Mouse (Mus musculus): ENCODE measurements at regions not wholly inside any gene's neighbourhood (a gene's known extent, or its start where the extent isn't known, plus 50 kb on each side); places are given as distances from the start of the nearest gene placed in this dataset.

DNA sequence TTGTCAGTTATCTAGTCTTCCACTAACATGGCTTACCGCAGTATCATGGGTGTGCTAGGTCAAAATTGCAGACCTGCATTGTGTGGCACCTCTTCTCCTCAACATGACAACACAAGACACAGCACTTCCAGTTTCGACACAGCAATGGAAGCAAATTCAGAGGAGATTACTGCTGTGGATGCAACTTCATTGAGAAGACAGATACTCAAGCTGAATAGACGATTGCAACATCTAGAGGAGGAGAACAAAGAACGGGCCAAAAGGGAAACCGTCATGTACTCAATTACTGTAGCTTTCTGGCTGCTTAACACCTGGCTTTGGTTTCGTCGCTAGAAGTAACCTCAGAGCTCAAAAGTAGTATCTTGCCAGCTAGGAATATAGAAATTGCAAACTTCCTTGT, 368.4 kb downstream of the Tex13c3 start:
- WGBS: 85% methylated on average over 7 of the region's 7 CpGs

DNA sequence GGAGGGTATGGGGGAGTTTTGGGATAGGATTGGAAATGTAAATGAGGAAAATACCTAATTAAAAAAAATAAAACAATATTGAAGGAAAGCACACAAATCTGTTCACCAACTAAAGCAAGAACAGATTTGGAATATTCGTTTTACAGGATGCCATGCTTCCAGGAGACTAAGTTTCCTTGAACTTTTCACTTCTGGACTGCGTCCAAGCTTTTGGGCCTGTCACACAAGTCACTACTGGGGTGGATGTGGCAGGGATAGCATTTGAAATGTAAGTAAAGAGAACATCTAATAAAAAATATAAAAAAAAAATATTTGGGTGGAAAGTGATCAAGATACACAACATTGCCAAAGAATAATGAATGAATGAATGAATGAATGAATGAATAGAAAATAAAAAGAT, 378.2 kb downstream of the Tex13c3 start:
- Histone ChIP-seq H3K27ac (ENCODE audit: insufficient read depth, low read length) (no peak overlapping the region), H3K4me1 (ENCODE audit: control insufficient read depth, insufficient read depth, low read length) (no peaks in the 10 kb centered on the region), H3K4me3 (replicated peaks; ENCODE audit: insufficient read depth, low read depth, low read length) (no peak overlapping the region), H3K27me3 (ENCODE audit: control insufficient read depth, insufficient read depth, low read length) (no peaks in the 10 kb centered on the region)
- DNase-seq: no peak
- TF ChIP-seq CTCF (IDR thresholded peaks at IDR 0.05; ENCODE audit: borderline replicate concordance, insufficient read depth, low read depth, low read length): no peak
- TF ChIP-seq POLR2A (IDR thresholded peaks at IDR 0.05; ENCODE audit: borderline replicate concordance, insufficient read depth, low read length): no peak
- WGBS: 53% methylated on average over 2 of the region's 2 CpGs

More for the DNA sequence above, 368.4 kb downstream of the Tex13c3 start:
- no peak for TF ChIP-seq CTCF (IDR thresholded peaks at IDR 0.05; ENCODE audit: borderline replicate concordance, insufficient read depth, low read depth, low read length)
- DNase-seq: no peak
- H3K27ac ChIP-seq (ENCODE audit: insufficient read depth, low read length): no peak overlapping the region
- H3K27me3 ChIP-seq (ENCODE audit: control insufficient read depth, insufficient read depth, low read length): no peaks in the 10 kb centered on the region
- no peak overlapping the region for H3K4me3 ChIP-seq (replicated peaks; ENCODE audit: insufficient read depth, low read depth, low read length)
- H3K4me1 ChIP-seq (ENCODE audit: control insufficient read depth, insufficient read depth, low read length): no peaks in the 10 kb centered on the region

DNA sequence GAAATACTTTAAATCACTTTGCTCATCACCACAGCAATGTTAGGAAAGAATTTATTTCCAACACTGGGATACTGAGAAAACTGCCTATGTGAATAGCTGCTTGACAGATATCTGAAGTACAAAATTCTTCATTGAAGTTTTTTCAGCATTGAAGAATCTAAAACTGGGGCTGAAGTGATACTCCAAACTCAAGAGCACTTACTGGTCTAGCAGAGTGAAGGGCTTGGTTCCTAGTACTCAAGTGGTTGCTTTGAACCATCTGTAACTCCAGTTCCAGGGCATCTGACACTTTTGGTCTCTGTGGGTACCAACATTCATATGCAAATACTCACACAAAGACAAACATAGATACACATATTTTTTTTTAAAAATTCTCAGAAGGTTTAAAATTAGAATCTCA, 385.2 kb downstream of the Tex13c3 start:
- H3K27me3 ChIP-seq (ENCODE audit: control insufficient read depth, insufficient read depth, low read length): no peaks in the 10 kb centered on the region
- no peak overlapping the region for H3K4me3 ChIP-seq (replicated peaks; ENCODE audit: insufficient read depth, low read depth, low read length)
- no peak for TF ChIP-seq CTCF (IDR thresholded peaks at IDR 0.05; ENCODE audit: borderline replicate concordance, insufficient read depth, low read depth, low read length)
- no peak for TF ChIP-seq POLR2A (IDR thresholded peaks at IDR 0.05; ENCODE audit: borderline replicate concordance, insufficient read depth, low read length)
- H3K4me1 ChIP-seq (ENCODE audit: control insufficient read depth, insufficient read depth, low read length): no peaks in the 10 kb centered on the region
- no peak for DNase-seq
- H3K27ac ChIP-seq (ENCODE audit: insufficient read depth, low read length): no peak overlapping the region

DNA sequence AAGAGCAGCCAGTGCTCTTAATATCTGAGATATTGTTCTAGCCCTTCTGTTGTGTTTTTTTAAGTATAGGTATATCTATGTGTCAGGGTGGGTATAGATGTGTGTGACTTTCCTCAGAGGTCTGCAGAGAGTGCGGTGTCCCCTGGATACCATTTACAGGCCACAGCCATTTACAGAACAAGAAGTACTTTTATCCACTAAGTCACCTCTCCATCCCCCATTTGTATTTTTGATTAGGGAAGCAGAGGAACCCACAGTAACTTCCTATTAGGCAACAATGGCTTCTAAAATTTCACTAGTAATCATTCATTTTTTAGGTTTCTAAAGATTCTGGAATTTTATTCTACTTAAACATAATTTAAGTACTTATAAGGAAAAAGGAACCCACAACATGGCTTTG, 396.7 kb downstream of the Tex13c3 start:
- Histone ChIP-seq H3K4me1 (ENCODE audit: control insufficient read depth, insufficient read depth, low read length) (no peaks in the 10 kb centered on the region), H3K4me3 (replicated peaks; ENCODE audit: insufficient read depth, low read depth, low read length) (no peak overlapping the region), H3K27ac (ENCODE audit: insufficient read depth, low read length) (no peak overlapping the region), H3K27me3 (ENCODE audit: control insufficient read depth, insufficient read depth, low read length) (no peaks in the 10 kb centered on the region)
- TF ChIP-seq CTCF (IDR thresholded peaks at IDR 0.05; ENCODE audit: borderline replicate concordance, insufficient read depth, low read depth, low read length) (no peak), POLR2A (IDR thresholded peaks at IDR 0.05; ENCODE audit: borderline replicate concordance, insufficient read depth, low read length) (no peak)
- DNase-seq: no peak
- 100% methylated on average over 1 of the region's 1 CpGs for WGBS

DNA sequence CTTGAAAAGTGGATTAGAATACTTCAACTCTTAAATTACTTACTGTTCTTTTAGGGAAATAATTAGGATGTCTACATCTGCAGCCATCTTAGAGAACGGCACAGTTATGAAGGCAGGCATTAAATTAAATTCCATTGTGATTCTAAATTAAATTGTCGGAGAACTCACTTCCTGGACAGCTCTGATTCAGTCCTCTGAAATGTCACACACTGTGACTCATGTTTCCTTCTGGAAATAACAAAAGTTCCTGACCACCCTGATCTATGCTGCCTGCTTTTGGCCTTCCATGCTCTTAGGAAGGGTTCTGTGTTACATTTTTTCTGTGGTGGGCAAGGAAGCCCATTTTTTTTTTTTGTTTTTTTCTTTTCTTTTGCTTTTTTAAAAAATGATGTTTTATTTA, 401.1 kb downstream of the Tex13c3 start:
- H3K27ac ChIP-seq (ENCODE audit: insufficient read depth, low read length): no peak overlapping the region
- DNase-seq: no peak
- WGBS: 25% methylated on average over 2 of the region's 2 CpGs
- no peaks in the 10 kb centered on the region for H3K4me1 ChIP-seq (ENCODE audit: control insufficient read depth, insufficient read depth, low read length)
- H3K27me3 ChIP-seq (ENCODE audit: control insufficient read depth, insufficient read depth, low read length): no peaks in the 10 kb centered on the region
- no peak overlapping the region for H3K4me3 ChIP-seq (replicated peaks; ENCODE audit: insufficient read depth, low read depth, low read length)
- TF ChIP-seq CTCF (IDR thresholded peaks at IDR 0.05; ENCODE audit: borderline replicate concordance, insufficient read depth, low read depth, low read length): no peak
- TF ChIP-seq POLR2A (IDR thresholded peaks at IDR 0.05; ENCODE audit: borderline replicate concordance, insufficient read depth, low read length): no peak

Data from cerebellum, adult 2 months (tissue).